Mouse (Mus musculus) stomach, postnatal 0 days (tissue): ENCODE results near the gene Depp1.
A peak's percentile ranks its signal among the peaks of the same experiment; 100 is the strongest.

Experiments
- CTCF ChIP-seq: IDR thresholded peaks from 2 replicates; pipeline ENCODE4 v1.5.1; 2016; ENCODE audit warnings: antibody characterized with exemption, low read depth, mild to moderate bottlenecking, moderate library complexity
- EP300 ChIP-seq: optimal IDR thresholded peaks from 2 replicates; pipeline ENCODE3; 2016; ENCODE audit warnings: antibody characterized with exemption

- TF ChIP-seq CTCF (peak; percentile 91), EP300 (no peak)
These were observed 3.5 kb downstream of the Depp1 start for GRCm38 (mm10) chr6:116653684-116654454.
